Mouse (Mus musculus): ENCODE results near the gene Fgf2. TPM values are rescaled to one million over a fixed set of nuclear protein-coding genes. Genes with fewer than 3 reads are reported as not detected.
A peak's percentile ranks its signal among the peaks of the same experiment; 100 is the strongest.

Gene Fgf2
- polyA plus RNA-seq, 1 experiment from 2014 or later: 4.7 TPM

- no peak overlapping the region for H3K4me2 ChIP-seq (replicated peaks)
- H3K9me3 ChIP-seq: no peaks in the 10 kb centered on the region
- ATAC-seq (ENCODE audit: low FRiP score, low read depth): no peak
- H3K36me3 ChIP-seq: no peaks in the 10 kb centered on the region
- H3K9ac ChIP-seq: no peak overlapping the region
- WGBS: 86% methylated on average over 5 of the region's 5 CpGs
- no peak overlapping the region for H3K4me3 ChIP-seq
- peaks cover 14% of the 10 kb centered on the region for H3K4me1 ChIP-seq
- H3K27me3 ChIP-seq: no peaks in the 10 kb centered on the region
- H3K27ac ChIP-seq: no peak overlapping the region
These were observed 48.9 kb downstream of the Fgf2 start for GRCm38 (mm10) chr3:37396930-37397608.

- H3K4me2 ChIP-seq (replicated peaks): no peak overlapping the region
- peaks cover 17% of the 10 kb centered on the region for H3K4me1 ChIP-seq
- no peak for ATAC-seq (ENCODE audit: low FRiP score, low read depth)
- no peak overlapping the region for H3K27ac ChIP-seq
- no peaks in the 10 kb centered on the region for H3K9me3 ChIP-seq
- H3K36me3 ChIP-seq: no peaks in the 10 kb centered on the region
- no peaks in the 10 kb centered on the region for H3K27me3 ChIP-seq
- no peak overlapping the region for H3K9ac ChIP-seq
- no peak overlapping the region for H3K4me3 ChIP-seq
- 73% methylated on average over 3 of the region's 3 CpGs for WGBS
These were observed 49.5 kb downstream of the Fgf2 start for GRCm38 (mm10) chr3:37397646-37398045.

- peaks cover 28% of the 10 kb centered on the region for H3K4me1 ChIP-seq
- H3K36me3 ChIP-seq: no peaks in the 10 kb centered on the region
- H3K27ac ChIP-seq: no peak overlapping the region
- H3K4me2 ChIP-seq (replicated peaks): no peak overlapping the region
- H3K27me3 ChIP-seq: no peaks in the 10 kb centered on the region
- H3K9me3 ChIP-seq: no peaks in the 10 kb centered on the region
- no peak overlapping the region for H3K9ac ChIP-seq
- 80% methylated on average over 7 of the region's 7 CpGs for WGBS
- H3K4me3 ChIP-seq: no peak overlapping the region
- ATAC-seq (ENCODE audit: low FRiP score, low read depth): no peak
These were observed 50.7 kb downstream of the Fgf2 start for GRCm38 (mm10) chr3:37398661-37399395.

- Histone ChIP-seq H3K4me1 (peaks cover 28% of the 10 kb centered on the region), H3K9ac (no peak overlapping the region), H3K9me3 (no peaks in the 10 kb centered on the region), H3K27ac (peak overlapping the region; percentile 94), H3K36me3 (peaks cover 5% of the 10 kb centered on the region; the same call in 1 of the 2 replicates), H3K4me2 (replicated peaks) (peak overlapping the region; percentile 34), H3K27me3 (no peaks in the 10 kb centered on the region), H3K4me3 (no peak overlapping the region)
- WGBS: 30% methylated on average over 11 of the region's 11 CpGs
- peak; percentile 89 for ATAC-seq (ENCODE audit: low FRiP score, low read depth)
These were observed 53.8 kb downstream of the Fgf2 start for GRCm38 (mm10) chr3:37401729-37402610.

GRCm38 (mm10) chr3:37407598-37407997 lies 59.5 kb downstream of the Fgf2 start:
- H3K9me3 ChIP-seq: no peaks in the 10 kb centered on the region
- peaks cover 5% of the 10 kb centered on the region; the same call in 1 of the 2 replicates for H3K36me3 ChIP-seq
- no peaks in the 10 kb centered on the region for H3K27me3 ChIP-seq
- H3K4me3 ChIP-seq: no peak overlapping the region
- no peak for ATAC-seq (ENCODE audit: low FRiP score, low read depth)
- no peak overlapping the region for H3K4me2 ChIP-seq (replicated peaks)
- H3K4me1 ChIP-seq: peaks cover 15% of the 10 kb centered on the region
- 0 out of 2 replicates have a peak overlapping the region, but pooled peaks have one; percentile 15 for H3K27ac ChIP-seq
- no peak overlapping the region for H3K9ac ChIP-seq

GRCm38 (mm10) chr3:37413446-37413845 lies 65.3 kb downstream of the Fgf2 start:
- Histone ChIP-seq H3K9ac (no peak overlapping the region), H3K4me2 (replicated peaks) (no peak overlapping the region), H3K4me3 (no peak overlapping the region), H3K4me1 (peaks cover 2% of the 10 kb centered on the region; the same call in 1 of the 2 replicates), H3K9me3 (no peaks in the 10 kb centered on the region), H3K36me3 (no peaks in the 10 kb centered on the region), H3K27ac (no peak overlapping the region), H3K27me3 (no peaks in the 10 kb centered on the region)
- no peak for ATAC-seq (ENCODE audit: low FRiP score, low read depth)
- 82% methylated on average over 3 of the region's 3 CpGs for WGBS

GRCm38 (mm10) chr3:37414413-37414960 lies 66.3 kb downstream of the Fgf2 start:
- Histone ChIP-seq H3K27me3 (no peaks in the 10 kb centered on the region), H3K36me3 (no peaks in the 10 kb centered on the region), H3K4me3 (no peak overlapping the region), H3K27ac (no peak overlapping the region), H3K9me3 (no peaks in the 10 kb centered on the region), H3K4me2 (replicated peaks) (no peak overlapping the region), H3K9ac (no peak overlapping the region), H3K4me1 (peaks cover 7% of the 10 kb centered on the region)
- peak; percentile 16; the same call in 1 of the 2 replicates for ATAC-seq (ENCODE audit: low FRiP score, low read depth)
- WGBS: 53% methylated on average over 14 of the region's 14 CpGs

- Histone ChIP-seq H3K4me3 (peak overlapping the region; percentile 77), H3K27me3 (no peaks in the 10 kb centered on the region), H3K4me2 (replicated peaks) (peak overlapping the region; percentile 82), H3K9me3 (no peaks in the 10 kb centered on the region), H3K4me1 (peaks cover 17% of the 10 kb centered on the region), H3K27ac (no peak overlapping the region), H3K9ac (peak overlapping the region; percentile 85), H3K36me3 (no peaks in the 10 kb centered on the region)
- WGBS: 81% methylated on average over 5 of the region's 5 CpGs
- ATAC-seq (ENCODE audit: low FRiP score, low read depth): no peak
These were observed 70.2 kb downstream of the Fgf2 start for GRCm38 (mm10) chr3:37418341-37418740.

- under 1% methylated on average over 30 of the region's 30 CpGs for WGBS
- H3K9ac ChIP-seq: peak overlapping the region; percentile 85
- peak overlapping the region; percentile 82 for H3K4me2 ChIP-seq (replicated peaks)
- H3K9me3 ChIP-seq: no peaks in the 10 kb centered on the region
- H3K27me3 ChIP-seq: no peaks in the 10 kb centered on the region
- peak overlapping the region; percentile 77 for H3K4me3 ChIP-seq
- H3K4me1 ChIP-seq: peaks cover 17% of the 10 kb centered on the region
- H3K27ac ChIP-seq: peak overlapping the region; percentile 85
- no peaks in the 10 kb centered on the region for H3K36me3 ChIP-seq
- ATAC-seq (ENCODE audit: low FRiP score, low read depth): no peak; the same call in 1 of the 2 replicates
These were observed 70.9 kb downstream of the Fgf2 start for GRCm38 (mm10) chr3:37418961-37419457.

GRCm38 (mm10) chr3:37419458-37419991 lies 71.4 kb downstream of the Fgf2 start, which contains the start of gene Spata5:
TSS of gene Spata5 (plus strand) at chr3:37419896.
- peak within 1 kb of the TSS; percentile 88 for H3K4me2 ChIP-seq (replicated peaks)
- peak within 1 kb of the TSS; percentile 86 for H3K9ac ChIP-seq
- no peaks in the 10 kb centered on the region for H3K36me3 ChIP-seq
- WGBS: under 1% methylated on average over 45 of the region's 50 CpGs
- no peaks in the 10 kb centered on the region for H3K9me3 ChIP-seq
- peak within 1 kb of the TSS; percentile 92 for H3K4me3 ChIP-seq
- peak; percentile 95 for ATAC-seq (ENCODE audit: low FRiP score, low read depth)
- H3K27me3 ChIP-seq: no peaks in the 10 kb centered on the region
- peaks cover 17% of the 10 kb centered on the region for H3K4me1 ChIP-seq
- peak within 1 kb of the TSS; percentile 92 for H3K27ac ChIP-seq

- ATAC-seq (ENCODE audit: low FRiP score, low read depth): peak; percentile 85
- peak within 1 kb of the TSS; percentile 88 for H3K4me2 ChIP-seq (replicated peaks)
- H3K4me3 ChIP-seq: peak within 1 kb of the TSS; percentile 92
- peaks cover 17% of the 10 kb centered on the region for H3K4me1 ChIP-seq
- no peaks in the 10 kb centered on the region for H3K27me3 ChIP-seq
- no peaks in the 10 kb centered on the region for H3K36me3 ChIP-seq
- H3K9me3 ChIP-seq: no peaks in the 10 kb centered on the region
- peak within 1 kb of the TSS; percentile 86 for H3K9ac ChIP-seq
- WGBS: under 1% methylated on average over 50 of the region's 50 CpGs
- H3K27ac ChIP-seq: peak within 1 kb of the TSS; percentile 92
These were observed 71.9 kb downstream of the Fgf2 start, which contains the start of gene Nudt6 for GRCm38 (mm10) chr3:37420072-37420471. TSS of gene Nudt6 (minus strand) at chr3:37420211.

Data from limb, embryonic 13.5 days (tissue).